Mouse (Mus musculus) urinary bladder, postnatal 36 days (tissue): ENCODE measurements around the gene Cdc42ep2.

Experiments used
- DNase-seq, 2 experiments: peaks; one replicate each; pipeline ENCODE4 v3.0.0; 2022; ENCODE audit warnings: low spot score in 2 of 2, mixed read lengths in 1 of 2

Cdc42ep2 gene

DNA sequence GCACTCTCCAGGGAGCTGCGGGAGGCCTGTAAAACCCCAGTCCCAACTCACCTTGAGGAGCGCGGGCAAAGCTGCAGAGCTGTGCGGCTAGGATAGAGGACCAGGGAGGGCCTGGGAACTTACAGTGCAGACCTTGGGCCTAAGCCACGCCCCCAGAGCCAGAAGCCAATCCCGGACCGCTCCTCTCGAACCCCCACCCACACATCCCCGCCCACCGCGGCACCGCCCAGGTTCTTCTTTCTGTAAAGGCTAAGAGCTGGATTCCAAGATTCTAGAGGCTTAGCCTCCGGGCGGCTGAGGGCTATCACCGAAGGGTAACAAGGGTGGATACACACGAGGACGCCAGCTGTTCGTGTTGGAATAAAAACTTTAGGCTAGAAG is at the start of gene Cdc42ep2:
Gene Cdc42ep2, minus strand, starts transcription at position 104 of the 381 bp plus-strand sequence.
- peak; percentile 93 to 97 for DNase-seq

DNA sequence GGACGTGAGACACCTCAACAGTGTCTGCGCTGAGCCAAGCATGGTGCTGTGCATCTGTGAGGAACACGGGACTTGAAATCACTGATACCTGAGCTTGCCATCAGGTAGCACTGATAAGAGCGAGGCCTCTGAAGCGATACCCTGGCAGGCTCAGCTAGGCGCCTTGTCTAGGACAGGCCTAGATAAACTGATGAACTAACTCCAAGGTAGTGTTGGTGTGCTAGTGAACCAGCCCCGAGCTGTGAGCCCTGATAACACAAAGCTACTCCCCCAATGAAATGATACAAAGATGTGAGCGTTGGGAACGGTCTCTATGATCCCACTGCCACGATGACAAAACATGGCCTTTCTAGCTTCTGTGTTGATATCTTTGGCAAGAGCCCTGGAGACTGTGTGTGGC is 43.0 kb upstream of the Cdc42ep2 start:
- no peak for DNase-seq

DNA sequence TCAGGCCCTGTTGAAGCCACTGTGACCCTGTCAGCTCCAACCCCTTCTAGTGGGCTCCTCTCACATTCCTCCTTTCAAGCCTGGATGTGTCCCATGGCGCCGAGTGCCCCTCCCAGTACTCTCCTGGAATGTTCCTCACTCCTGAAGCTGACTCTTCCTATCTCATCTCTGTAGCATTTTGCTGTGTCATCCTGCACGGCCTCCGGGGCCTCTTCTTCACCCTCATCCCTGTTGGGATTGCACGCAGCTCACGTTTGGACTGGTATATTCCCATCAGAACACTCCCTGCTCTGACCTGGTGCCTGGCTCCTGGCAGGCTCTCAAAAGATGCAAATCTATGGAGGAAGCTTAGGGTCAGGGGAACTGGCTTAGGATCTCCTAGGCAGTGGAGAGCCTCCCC is 42.2 kb upstream of the Cdc42ep2 start:
- peak in 1 of 2 experiments; percentile 60 for DNase-seq

DNA sequence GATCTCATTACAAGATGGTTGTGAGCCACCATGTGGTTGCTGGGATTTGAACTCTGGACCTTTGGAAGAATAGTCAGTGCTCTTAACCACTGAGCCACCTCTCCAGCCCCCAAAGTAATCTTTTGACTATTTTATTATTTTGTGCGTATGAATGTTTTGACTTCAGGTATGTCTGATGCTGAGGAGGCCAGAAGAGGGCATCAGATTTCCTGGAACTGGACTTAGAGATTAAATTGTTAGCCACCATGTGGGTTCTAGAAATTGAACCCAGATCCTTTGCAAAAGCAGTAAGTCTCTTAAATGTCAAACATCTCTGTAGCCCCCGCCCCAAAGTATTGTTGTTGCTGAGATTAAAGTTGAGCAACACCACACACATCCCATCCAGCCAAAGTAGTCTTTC is 41.3 kb upstream of the Cdc42ep2 start:
- DNase-seq = no peak

DNA sequence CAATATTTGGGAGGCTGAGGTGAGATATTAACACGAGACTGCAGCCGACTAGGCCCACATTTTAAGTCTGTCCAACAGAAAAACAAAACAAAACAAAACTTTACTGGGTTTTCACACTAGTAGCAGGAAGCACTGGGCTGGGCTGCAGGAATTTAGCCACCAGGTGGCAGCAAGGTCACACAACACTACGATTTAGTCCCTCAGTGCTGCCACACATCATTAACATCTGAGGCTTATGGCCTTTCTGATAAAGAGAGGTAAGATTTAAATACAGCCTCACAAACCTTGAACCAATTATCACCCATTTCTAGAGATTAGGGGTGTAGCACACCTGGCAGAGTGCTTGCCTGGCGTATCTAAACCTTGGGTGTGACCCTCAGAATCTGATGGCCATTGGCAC is 40.7 kb upstream of the Cdc42ep2 start:
- peak in 1 of 2 experiments; percentile 79 for DNase-seq

DNA sequence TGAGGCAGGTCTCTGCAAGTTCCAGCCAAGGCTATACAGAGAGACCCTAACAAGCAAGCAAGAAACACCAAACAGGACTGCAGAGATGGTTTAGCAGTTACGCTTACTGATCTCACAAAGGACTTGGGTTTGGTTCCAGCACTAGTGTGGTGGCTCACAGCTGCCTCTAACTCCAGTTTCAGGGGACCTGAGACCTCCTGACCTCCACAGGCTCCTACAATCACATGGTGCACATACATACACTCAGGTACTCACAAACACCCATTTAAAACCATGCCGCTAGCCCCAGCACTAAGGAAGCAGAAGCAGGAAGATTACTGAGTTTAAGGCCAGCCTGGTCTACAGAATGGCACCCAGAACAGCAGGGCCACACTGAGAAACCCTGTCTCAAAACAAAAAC is 40.2 kb upstream of the Cdc42ep2 start:
- no peak for DNase-seq

DNA sequence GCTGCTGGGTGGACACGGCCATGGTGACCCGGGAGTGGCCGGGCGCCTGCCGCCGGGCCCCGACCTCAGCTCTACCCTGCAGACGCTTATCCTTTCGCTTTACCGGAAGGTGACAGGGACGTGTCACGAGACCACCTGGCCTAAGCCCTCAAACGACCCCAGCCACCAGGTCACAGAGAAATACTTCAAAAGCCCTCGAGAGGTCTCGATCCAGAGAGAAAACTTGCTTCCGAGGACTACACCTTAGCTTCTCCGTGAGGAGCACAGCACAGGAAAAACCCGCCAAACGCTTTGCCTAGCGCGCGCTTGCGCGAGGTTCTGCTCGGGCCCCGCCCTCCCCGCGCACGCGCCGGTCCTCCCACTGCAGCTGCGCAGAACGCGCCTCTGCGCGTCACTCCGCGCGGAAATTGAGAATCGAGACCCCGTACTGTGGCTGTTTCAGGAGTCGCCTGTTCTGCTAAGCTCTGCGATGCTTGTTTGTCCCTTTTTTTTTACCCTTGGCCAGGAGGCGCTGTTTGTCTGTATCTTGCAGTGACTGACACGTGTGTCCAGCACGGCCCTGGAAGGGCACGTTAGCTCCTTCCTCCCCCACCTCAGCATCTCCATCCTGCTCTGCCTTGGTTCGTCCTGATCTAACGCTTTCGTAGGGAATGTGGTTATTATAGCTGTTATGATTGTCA is 39.4 kb upstream of the Cdc42ep2 start, which contains the start of gene Pola2:
Gene Pola2, minus strand, starts transcription at position 320 of the 680 bp plus-strand sequence.
- DNase-seq = peak; percentile 84 to 88

DNA sequence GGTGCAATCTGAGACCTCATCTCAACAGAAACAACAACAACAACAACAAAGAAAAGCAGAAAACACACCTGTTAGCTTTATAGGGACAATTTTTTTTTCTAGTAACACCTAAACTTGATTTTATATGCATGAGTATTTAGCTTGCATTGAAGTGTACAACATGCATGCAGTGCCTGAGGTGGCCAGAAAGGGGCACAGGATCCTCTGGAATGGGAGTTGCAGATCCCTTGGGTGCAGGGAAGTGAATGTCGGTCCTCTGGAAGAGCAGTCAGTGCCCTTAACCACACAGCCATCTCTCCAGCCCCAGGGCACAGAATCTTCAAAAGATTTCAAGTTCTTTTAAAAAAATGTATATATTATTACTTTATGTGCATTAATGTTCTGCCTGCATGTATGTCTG is 38.0 kb upstream of the Cdc42ep2 start:
- DNase-seq = no peak

DNA sequence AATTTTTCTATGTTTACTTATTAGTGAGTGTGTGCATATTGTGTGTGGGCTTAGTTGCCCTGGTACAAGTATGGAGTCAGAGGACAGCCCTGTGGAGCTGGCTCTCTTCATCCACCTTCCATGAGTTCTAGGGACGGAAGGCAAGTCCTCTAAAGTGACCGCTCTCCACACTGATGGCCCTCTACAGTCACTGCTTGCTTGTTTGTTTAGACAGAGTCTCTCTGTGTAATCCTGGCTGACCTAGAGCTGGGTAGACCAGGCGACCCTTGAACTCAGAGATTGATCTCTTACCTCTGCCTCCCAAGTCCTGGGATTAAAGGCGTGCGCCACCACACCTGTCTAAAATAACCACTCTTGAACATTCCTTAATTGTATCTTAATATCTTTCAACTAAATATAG is 32.8 kb upstream of the Cdc42ep2 start:
- DNase-seq = no peak

DNA sequence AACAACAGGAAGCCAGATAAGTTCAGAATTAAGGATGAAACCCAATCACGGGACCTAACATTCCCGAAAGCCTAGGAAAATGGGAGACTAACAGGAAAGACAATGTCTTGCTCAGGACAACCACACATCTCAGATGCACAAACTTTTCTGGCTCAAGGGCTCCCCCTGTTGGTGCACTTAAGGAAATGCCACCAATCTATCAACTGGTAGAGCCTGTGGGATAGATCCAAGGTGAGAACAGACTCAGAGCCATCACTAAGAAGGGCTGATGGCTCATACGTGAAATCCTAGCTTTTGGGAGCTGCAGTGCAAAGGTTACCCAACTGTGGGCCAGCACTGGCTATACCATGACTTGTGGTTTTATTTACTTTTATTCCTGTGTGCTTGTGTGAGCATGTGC is 32.1 kb upstream of the Cdc42ep2 start:
- peak; percentile 81 to 86 for DNase-seq

DNA sequence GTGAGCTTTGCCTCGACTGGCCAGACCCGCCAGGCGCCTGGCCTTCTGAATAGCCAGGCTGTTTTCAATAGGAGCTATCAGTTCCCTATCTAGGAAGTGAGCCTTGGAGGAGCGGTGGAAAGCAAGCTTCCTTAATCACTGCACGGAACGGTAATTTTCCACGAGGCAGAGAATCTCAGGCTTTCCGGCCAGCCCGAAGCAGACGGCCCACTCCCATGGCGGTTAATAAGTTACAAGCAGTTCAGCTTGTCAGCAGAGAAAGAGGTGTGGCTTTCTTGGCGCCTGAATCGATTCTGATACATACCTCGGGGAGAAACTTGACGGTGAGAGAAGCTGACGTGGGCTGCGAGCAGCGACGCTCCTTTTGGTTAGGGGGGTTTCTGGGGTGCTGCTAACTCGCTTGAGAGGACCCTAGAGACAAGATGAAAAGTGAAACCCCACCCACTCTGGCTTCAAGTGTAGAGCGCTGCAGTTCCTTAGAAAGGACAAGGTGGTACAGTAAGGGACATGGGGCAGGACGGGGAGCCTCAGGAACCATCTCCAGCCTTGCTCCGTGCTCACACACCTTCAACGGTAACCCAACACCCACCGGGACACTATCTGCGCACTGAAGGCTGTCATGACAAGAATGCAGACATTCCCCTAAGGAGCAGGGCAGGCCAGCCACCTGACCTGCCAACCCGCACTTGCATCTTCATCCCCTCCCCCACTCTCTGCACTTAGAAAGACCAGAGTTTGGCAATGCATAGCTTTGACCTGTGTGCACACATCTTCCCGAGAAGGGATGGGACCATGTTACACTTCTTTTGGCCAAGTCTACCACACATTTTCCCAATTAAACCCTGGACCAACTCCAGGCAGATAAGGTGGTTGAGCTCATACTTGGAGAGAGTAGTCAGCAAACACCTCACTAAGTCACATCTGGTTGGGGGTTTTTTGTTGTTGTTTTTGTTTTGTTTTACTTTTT is 31.4 kb upstream of the Cdc42ep2 start:
- peak; percentile 66 to 67 for DNase-seq

DNA sequence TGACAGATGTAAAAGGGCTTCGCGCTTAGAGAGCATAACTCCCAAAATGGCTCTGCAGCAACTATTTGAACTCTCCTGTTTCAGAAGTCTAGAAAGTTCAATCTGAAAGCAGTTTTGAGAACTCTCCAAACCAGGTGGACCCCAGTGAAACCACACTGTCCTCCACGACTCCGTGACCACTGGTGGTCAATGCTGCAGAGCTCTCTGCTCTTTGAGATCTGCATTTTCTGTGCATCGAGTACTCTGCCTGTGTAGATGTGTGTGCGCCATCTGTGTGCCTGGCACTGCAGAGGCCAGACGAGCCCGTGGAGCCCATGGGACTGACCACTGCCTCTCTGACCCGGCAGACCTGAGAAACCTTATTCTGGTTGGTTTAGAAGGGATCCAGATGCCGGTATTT is 30.3 kb upstream of the Cdc42ep2 start:
- DNase-seq = no peak

DNA sequence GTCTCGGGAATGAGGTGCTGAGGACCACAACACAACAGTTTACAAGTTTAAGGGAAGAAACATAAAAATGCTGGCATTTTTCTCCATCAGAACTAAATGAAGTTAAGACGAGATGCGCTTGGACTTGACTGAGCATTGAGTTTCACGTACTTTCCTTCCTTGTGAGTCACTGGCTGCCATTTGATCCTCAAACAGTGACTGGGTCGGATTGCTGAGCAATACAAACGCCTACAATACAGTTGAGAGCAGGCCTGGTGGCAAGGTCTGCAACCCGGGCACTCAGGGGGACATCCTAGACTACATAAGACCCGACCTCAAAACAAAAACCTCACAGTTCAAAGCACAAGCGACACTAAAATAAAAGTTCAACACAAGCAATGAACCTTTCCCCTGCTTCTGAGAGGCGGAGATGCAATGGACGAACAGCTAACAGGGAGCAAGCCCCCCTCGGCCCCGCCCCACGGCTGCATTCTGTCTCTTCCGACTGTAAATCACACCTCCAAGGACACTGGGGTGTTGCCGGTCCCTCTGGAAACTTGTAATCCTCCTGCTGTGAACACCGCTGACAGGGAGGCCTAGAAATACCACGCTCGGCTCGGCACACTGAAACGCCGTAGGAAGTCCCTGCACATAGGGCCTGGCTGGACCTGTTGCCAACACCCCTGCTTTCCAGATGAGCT is 29.6 kb upstream of the Cdc42ep2 start:
- DNase-seq = no peak

DNA sequence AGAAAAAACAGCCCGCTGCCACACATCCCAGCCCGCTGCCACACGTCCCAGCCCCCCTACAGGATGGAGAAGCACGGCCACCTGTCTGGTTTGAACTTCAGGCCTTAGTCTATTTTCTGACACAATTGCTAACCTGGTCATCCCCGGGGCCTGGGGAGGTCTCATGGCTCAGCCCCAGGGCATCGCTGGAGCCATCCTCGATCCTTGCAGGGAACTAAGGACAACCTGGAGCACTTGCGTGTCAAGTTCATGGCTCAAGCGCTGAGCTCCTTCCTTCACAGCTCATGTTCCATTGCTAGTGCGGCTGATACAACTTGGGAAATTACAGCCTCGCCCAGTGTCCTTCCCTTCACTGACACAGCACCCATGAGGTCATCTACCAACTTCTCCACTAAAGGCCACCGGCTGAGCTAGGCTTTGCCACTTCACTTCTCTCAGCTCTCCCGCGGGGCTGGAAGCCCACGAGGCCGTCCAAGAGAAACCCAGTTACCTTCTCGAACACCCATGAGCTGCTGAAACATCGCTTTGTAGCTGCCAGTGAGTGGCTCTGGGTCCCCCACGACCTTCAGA is 28.7 kb upstream of the Cdc42ep2 start:
- no peak for DNase-seq

DNA sequence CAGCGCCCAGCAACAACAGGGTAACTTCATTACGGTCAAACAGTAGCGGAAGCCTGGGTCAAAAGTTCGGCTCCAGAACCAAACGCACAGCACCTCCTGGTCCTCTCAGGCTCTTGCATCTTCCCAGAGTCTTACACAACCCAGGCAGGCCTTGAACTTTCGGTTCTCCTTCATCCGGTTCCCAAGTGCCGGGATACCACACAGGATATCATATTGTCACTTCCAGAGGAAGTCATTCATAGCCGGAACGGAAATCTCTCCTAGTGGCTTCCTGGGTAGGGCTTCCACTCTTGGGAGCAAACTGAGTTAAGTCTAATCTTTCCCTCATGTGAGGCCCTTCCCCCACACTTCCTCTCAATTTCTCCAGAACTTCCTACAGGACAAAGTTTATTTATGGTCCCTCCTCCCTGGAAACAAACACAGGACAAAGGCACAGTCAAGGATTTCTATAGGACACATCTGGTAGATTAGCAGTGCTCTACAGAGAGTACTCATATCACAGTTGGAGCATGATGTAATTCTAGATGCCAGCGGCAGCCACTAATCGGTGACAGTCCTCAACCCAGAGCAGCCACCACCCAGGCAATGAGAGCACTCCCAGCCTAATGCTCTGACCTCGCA is 27.6 kb upstream of the Cdc42ep2 start:
- DNase-seq = no peak

DNA sequence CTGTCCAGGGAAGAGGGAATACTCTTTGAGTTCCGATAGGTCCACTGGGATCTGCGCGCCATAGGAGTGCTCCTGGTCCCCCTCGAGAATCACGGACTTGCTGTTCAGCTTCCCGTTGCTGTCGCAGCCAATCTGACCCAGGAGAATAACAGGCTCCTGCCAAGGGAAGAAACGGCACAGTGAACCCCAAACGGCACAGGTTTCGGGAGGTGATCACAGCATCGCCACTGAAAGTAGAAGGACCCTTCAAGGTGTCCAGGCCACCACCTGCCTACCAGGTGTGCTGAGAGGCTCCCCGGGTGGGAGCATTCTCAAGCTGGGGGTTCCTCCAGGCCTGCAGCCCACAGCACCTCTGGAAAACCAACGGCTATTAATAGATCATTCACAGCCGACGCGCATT is 27.0 kb upstream of the Cdc42ep2 start:
- no peak for DNase-seq

DNA sequence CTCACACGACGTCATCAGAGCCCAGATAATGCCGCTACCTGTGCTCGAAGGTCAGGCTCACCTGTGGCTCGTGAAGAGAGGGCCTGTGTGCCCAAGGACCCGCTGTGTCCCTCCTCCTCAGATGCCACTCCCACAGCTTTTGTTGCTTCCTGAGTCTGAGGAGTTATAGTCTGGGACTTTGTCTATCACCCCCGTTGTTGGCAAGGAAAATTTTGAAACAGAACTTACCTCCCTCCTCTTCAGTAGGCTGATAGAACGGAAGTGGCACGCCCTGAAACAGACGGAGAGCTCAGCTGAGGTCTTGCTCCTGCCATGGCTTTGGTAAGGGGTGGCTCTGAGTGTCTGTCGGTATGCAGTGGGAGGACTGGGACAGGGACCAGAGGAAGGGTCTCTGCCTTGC is 25.6 kb upstream of the Cdc42ep2 start:
- no peak for DNase-seq

DNA sequence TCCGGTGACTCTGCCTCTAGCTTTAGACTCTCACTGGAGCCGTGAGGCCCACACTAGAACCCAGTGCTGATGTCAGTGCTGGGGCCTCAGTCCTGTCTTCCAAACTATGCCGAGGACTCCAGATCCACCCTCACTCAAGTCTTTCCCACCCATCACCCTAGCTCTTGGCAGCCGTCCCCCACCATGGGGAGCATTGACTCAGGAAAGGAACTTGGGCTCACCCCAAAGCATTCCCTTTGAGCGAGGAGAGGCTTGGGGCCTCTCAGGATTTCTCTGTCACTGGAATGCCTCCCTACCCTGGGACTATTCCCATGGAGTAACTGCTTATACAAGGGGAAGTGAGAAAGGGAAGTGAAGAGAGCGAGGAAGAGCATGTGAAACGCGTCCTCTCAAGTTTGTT is 21.3 kb upstream of the Cdc42ep2 start:
- no peak for DNase-seq

DNA sequence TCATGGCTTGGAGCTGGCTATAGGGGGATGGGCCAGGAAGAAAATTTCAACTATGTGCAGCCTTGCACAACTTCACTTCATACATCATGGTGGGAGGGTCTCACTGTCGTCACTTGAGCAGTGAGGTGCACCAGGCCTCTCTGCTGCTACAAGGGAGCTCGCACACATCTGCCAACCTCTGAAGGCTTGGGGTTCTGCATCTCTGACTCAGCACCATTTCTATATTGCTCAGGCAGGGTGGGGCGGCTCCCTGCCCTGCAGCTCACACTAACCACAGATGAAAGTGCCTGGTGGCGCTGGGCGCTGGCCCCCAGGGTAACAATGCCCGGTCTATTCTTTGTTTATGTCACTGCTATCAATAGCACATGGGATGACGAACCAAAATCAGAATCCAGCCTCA is 20.4 kb upstream of the Cdc42ep2 start:
- DNase-seq = no peak

DNA sequence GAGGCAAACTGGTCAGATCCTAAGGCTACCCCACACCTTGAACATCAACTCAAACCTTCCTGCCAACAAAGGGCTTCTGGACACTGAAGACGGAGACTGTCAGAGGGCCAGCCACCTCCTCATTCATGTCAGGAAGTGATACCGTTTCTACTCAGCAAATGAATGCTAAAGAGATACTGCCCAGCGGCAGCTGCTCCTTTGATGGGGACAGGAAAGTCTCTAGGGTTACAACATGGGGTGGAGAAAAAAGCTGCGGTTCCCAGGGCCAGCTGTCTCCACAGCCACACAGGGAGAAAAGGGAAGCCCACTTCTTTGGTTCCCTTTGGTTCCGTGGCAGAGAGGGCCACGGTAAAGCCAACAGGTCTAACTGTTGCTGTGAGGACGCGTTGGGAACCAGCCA is 19.5 kb upstream of the Cdc42ep2 start:
- no peak for DNase-seq

DNA sequence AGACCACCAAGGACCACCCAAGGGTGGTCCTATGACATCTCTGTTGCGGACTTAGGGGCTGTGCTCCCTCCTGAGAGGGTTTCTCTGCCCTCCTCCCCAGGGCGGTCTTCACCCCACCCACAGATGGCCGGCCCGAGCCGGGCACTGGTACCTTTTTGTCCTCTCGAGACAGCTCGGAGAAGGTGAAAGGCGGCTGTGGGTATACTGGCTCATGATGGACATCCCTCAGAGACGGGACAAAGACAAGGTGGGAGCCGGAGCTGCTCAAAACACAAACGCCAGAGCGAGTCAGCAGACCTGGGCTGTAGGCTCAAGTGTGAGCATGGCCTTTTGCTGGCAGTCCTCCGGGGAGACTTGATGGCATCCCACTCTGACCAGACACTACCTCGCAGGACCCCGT is 18.8 kb upstream of the Cdc42ep2 start:
- no peak for DNase-seq

DNA sequence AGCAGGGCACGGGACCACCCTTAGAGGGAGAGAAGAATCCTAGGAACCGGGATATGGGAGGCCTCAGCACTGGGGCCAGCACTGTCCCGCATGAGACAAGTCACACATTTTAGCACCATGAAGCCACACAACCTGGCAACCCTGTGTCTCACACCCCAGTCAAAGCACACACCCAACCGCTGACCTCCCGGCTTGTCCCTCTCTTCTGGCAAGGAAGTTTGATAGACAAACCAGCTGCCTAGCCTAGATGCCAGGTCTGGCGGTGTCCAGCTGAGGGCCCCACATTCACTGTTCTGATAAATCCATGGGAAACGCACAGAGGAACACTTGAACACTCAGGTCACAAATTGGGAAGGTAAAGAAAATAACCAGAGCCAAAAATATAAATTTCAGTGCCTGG is 18.0 kb upstream of the Cdc42ep2 start:
- no peak for DNase-seq
